Mouse (Mus musculus): ENCODE results near the gene Amigo2.

- TF ChIP-seq CHD2 (IDR thresholded peaks at IDR 0.05; ENCODE audit: low read depth, low read length) (no peak), ZNF384 (IDR thresholded peaks at IDR 0.05; ENCODE audit: low read depth, low read length) (no peak), MAFK (IDR thresholded peaks at IDR 0.05; ENCODE audit: insufficient read depth, low read depth, low read length) (no peak)
These were observed 37.1 kb upstream of the Amigo2 start for GRCm38 (mm10) chr15:97284201-97284600.

All from ES-E14 (cell line).